Mouse (Mus musculus) monocyte, adult 5-6 weeks (primary cell): ENCODE results near the gene Smim11. TPM values are rescaled to one million over a fixed set of nuclear protein-coding genes. Genes with fewer than 3 reads are reported as not detected.

Experiments
- ATAC-seq: fragments of 153-309, 156-312 bp; replicated peaks from 2 replicates; pipeline ENCODE4 v1.8.0; 2017; ENCODE audit warnings: mild to moderate bottlenecking; ENCODE audit not compliant: low TSS enrichment, insufficient number of reproducible peaks, severe bottlenecking, poor library complexity, low FRiP score
- total RNA-seq: library from RNA; stranded (forward); fragments of 200-1000, 200-491, 200-594 nt; gene quantifications from 3 replicates; pipeline ENCODE4 v1.2.3, GENCODE M21; 2017

The Smim11 gene
- total RNA-seq, 1 experiment from 2014 or later, result 57.4 TPM

DNA sequence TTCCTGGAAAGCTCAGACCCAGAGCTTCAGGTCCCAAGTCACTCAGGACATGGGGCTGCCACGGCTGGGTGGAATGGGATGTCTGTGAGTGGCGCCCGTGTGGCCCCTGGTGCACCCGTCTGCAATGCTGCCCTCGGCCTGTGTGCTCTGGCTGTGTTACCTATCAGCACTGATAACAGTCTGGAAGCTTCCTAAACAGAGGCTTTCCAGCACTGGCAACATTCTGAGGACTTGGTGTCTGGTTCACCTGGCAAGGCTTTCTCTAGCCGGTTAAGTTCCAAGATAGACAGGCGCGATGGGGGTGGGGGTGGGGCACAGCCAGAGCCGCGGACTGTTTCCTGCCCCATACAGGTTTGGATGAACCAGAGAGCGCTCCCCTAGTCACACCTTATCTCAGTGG, 54.9 kb downstream of the Smim11 start:
- ATAC-seq, result no peak

DNA sequence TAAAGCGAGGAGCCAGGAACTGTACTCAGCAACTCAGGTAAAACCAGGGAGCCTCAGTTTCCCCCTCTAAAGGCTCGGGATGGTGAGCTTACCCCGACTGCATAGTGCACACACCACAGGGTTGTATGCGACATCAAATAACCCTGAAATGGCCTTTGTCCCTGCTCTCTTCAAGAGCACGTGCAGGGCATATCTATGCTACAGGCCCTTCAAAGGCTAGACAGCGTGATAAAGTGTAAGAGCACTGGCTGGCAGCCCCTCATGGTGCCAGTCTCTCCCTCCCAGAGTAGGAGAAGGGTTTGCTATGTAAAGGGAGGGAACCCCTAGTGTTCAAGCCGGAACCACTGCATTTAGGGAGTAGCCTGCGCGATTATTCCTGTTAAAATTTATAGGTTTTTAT, 55.9 kb downstream of the Smim11 start:
- ATAC-seq, result no peak

GRCm38 (mm10) chr16:92357566-92357965, 56.5 kb downstream of the Smim11 start:
- no peak for ATAC-seq

DNA sequence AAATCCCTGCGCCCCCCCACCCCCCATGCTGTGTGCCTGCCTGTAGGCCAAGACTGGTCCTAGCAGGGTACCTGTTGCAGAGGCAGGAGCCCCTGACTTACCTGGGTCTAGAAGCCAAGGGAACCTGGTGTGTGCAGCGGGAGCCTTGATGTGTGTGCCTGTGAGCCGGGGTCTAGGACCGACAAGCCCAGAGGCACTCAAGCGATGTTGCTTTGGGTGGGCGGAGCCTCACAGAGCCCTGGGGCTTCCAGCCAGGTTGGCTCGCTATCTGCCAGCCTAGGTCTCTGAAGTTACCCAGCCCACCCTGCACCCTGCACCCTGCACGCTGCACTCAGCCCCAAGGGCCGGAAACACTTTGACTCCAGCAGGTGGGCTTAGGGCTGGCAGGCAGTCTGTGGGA, 57.6 kb downstream of the Smim11 start:
- ATAC-seq, result no peak

DNA sequence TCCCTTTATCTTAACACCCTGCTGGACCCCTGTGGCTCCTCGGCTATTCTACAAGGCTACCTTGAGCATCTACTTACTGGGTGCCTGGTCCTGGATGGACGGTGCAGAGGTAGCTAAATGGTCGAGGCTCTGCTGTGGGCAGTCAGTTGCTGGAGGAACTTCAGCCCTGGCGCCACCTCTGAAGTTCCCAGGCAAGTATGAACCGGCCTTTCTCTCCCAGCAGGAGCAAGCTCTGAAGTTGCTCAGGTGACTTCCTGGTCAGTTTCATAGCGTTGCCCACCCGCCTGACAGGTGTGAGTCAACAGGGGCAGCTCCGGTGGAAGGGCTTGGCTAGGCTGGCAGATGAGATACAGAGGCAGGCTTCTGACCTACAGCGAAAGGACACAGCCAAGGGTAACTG, 58.1 kb downstream of the Smim11 start, which contains the start of gene Kcne1:
TSS of gene Kcne1 (minus strand) at position 240 of the 400 bp plus-strand sequence.
- no peak for ATAC-seq

DNA sequence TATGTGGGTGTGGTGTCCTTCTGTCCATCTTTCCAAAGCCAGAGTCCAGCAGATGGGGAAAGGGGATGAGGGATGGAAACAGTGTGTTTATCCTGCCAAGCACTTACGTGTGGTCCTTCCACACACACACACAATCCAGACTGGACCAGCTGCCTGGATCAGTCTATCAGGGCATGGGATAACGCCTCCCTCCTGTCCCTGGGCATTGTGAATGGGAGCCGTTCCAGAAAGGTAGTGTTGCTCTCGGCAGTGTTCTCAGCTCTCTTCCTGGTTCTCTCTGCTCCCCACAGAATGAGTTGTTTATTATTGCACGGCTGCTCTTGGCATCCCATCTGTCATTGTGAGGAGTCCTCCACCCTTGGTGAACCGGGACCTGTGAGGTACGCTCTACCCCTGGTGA, 59.6 kb downstream of the Smim11 start:
- no peak for ATAC-seq

Other genes starting within 250 kb of the Smim11 start
- gene Mrps6, start 243.0 kb upstream of the Smim11 start, total RNA-seq, result 5.8 to 18.1 TPM (median 9.5 TPM) in 3 replicates
- not detected in 3 replicates for gene Gm49711, start 243.0 kb upstream of the Smim11 start, total RNA-seq
- 1.6 to 4.6 TPM (median 1.9 TPM) in 3 replicates for gene Slc5a3, start 243.0 kb upstream of the Smim11 start, total RNA-seq
- gene Kcne2, start 8.9 kb upstream of the Smim11 start, total RNA-seq, result not detected in 3 replicates
- not detected in 3 replicates for gene Fam243, start 20.2 kb downstream of the Smim11 start, total RNA-seq
- gene Kcne1, start 58.2 kb downstream of the Smim11 start, total RNA-seq, result not detected in 3 replicates
- gene Rcan1, start 169.6 kb downstream of the Smim11 start, total RNA-seq, result 16.3 to 27.2 TPM (median 16.8 TPM) in 3 replicates
- not detected in 3 replicates for gene Clic6, start 184.4 kb downstream of the Smim11 start, total RNA-seq